In the genomic region with DNA sequence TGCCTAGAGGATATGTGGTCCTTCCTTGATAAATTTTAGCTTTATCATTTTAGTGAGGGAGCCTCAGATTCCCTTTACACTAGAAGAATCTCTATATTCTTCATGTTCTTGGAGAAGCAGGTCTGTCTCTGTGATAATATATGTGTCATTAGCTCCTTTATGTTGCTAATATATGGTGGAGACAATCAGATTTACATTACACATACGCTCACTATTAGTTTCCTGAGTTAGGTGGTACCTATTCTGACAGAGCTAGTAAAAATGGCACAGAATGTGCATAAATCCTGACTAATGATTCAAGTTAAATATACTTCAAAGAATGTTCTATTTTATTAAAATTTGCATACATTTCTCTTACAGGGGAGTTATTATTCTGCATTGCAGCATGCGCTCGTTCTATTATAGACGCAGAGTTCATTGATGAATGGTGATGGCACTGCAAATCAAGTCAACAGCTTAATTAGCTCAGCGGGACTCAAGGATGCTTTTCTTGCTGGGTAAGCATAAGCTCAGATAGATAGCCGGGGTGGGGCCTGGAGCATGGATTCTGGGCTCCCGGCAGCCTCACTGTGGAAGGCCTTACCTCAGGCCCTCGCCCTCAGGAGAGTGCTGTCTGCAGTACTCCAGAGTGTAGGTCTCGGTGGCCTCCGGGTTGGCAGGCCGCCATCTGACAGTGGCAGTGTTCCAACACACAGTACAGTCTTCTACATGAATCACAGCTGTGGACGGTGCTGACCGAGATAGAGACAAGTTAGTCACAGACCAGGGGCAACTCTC, we compare ENCODE assay signal across 8 mouse cellular contexts.
A peak's percentile ranks its signal among the peaks of the same experiment; 100 is the strongest.
DNase-seq lines count a peak whose midpoint lies in the region; ATAC-seq and TF ChIP-seq lines count a peak whose summit lies in the region.

No protein-coding gene starts in this region.

- H3K9ac ChIP-seq in heart, embryonic 11.5 days (ENCODE audit: low read depth, low read length), result no peak overlapping the region
- H3K9ac ChIP-seq in lung, postnatal 0 days (replicated peaks; ENCODE audit: low read depth), result no peak overlapping the region
- H3K9ac ChIP-seq in stomach, embryonic 15.5 days, result no peak overlapping the region

- H3K4me3 ChIP-seq in heart, embryonic 11.5 days (ENCODE audit: low read depth, low read length), result no peak overlapping the region
- no peak overlapping the region for H3K4me3 ChIP-seq in lung, postnatal 0 days (ENCODE audit: low read depth, low read length)
- H3K4me3 ChIP-seq in stomach, embryonic 15.5 days (replicated peaks), result no peak overlapping the region

- no peak overlapping the region for H3K4me2 ChIP-seq in heart, embryonic 11.5 days
- H3K4me2 ChIP-seq in lung, postnatal 0 days (replicated peaks; ENCODE audit: low read depth, low read length), result no peak overlapping the region
- no peak overlapping the region for H3K4me2 ChIP-seq in stomach, embryonic 15.5 days

- intact Hi-C loops in heart, postnatal 25 days (cut with DNase I), result no loop called here

- 77% methylated on average over 13 of the region's 13 CpGs for WGBS in heart, embryonic 11.5 days (ENCODE audit: insufficient replicate concordance)
- WGBS in lung, postnatal 0 days, result 51% methylated on average over 13 of the region's 13 CpGs
- WGBS in stomach, embryonic 15.5 days, result 65% methylated on average over 13 of the region's 13 CpGs

- POLR2A ChIA-PET in Patski (lab: Charles Lee), result no interaction called here

- no peak for TF ChIP-seq EP300 in lung, postnatal 0 days (IDR thresholded peaks at IDR 0.05)

- no peak overlapping the region for H3K27ac ChIP-seq in heart, embryonic 11.5 days (ENCODE audit: low read depth, low read length)
- H3K27ac ChIP-seq in lung, postnatal 0 days (ENCODE audit: low read length), result no peak overlapping the region
- H3K27ac ChIP-seq in stomach, embryonic 15.5 days, result no peak overlapping the region

- H3K9me3 ChIP-seq in heart, embryonic 11.5 days (replicated peaks; ENCODE audit: control insufficient read depth, low read length), result no peaks in the 10 kb centered on the region
- no peaks in the 10 kb centered on the region for H3K9me3 ChIP-seq in lung, postnatal 0 days (ENCODE audit: low read length)
- no peaks in the 10 kb centered on the region for H3K9me3 ChIP-seq in stomach, embryonic 15.5 days

- in situ Hi-C loops in Patski (cut with MboI; ENCODE audit: low pct_unique_long_range_greater_than_20kb), result no loop called here

- peak; percentile 91 for DNase-seq in heart, adult 11 months
- DNase-seq in Patski (ENCODE audit: low read depth, low spot score), result peak; percentile 24
- DNase-seq in heart, postnatal 25 days (ENCODE audit: low spot score), result peak; percentile 10
- DNase-seq in lung, postnatal 0 days (ENCODE audit: low spot score), result peak; percentile 17
- DNase-seq in spleen, adult 18-20 months, result no peak

- H3K27me3 ChIP-seq in heart, embryonic 11.5 days (ENCODE audit: control insufficient read depth, insufficient read depth, low read length), result no peaks in the 10 kb centered on the region
- no peaks in the 10 kb centered on the region for H3K27me3 ChIP-seq in Patski
- no peaks in the 10 kb centered on the region for H3K27me3 ChIP-seq in lung, postnatal 0 days (replicated peaks; ENCODE audit: insufficient read depth, low read length)
- H3K27me3 ChIP-seq in stomach, embryonic 15.5 days (replicated peaks), result no peaks in the 10 kb centered on the region

- TF ChIP-seq CTCF in Patski (IDR thresholded peaks at IDR 0.05), result no peak
- TF ChIP-seq CTCF in lung, postnatal 0 days (IDR thresholded peaks at IDR 0.05), result no peak

- ATAC-seq in heart, embryonic 11.5 days (replicated peaks; ENCODE audit: insufficient number of reproducible peaks, low FRiP score, low TSS enrichment), result no peak
- ATAC-seq in Patski, result no peak
- ATAC-seq in common myeloid progenitor, adult 5-6 weeks (replicated peaks; ENCODE audit: low read depth, poor library complexity, severe bottlenecking), result 0 out of 2 replicates have a peak, but pooled peaks have one; percentile 58
- ATAC-seq in lung, postnatal 0 days, result peak; percentile 59
- peak; percentile 39; the same call in 1 of the 2 replicates for ATAC-seq in stomach, embryonic 15.5 days (ENCODE audit: insufficient read depth, low FRiP score, low read depth)

- H3K4me1 ChIP-seq in heart, embryonic 11.5 days (ENCODE audit: control insufficient read depth, insufficient read depth, low read length), result no peaks in the 10 kb centered on the region; the same call in 1 of the 2 replicates
- no peaks in the 10 kb centered on the region for H3K4me1 ChIP-seq in lung, postnatal 0 days (ENCODE audit: insufficient read depth, low read depth, low read length)
- H3K4me1 ChIP-seq in stomach, embryonic 15.5 days, result no peaks in the 10 kb centered on the region

- H3K36me3 ChIP-seq in heart, embryonic 11.5 days (ENCODE audit: control insufficient read depth, insufficient read depth, low read length), result no peaks in the 10 kb centered on the region
- H3K36me3 ChIP-seq in lung, postnatal 0 days (ENCODE audit: insufficient read depth, low read length), result no peaks in the 10 kb centered on the region
- no peaks in the 10 kb centered on the region for H3K36me3 ChIP-seq in stomach, embryonic 15.5 days

- CTCF ChIA-PET in Patski (lab: Charles Lee), result interaction anchor here (0.9 to 1.0 kb wide), 2 partner anchors 12 to 180 kb away, joined by 3 to 4 read pairs; no protein-coding TSS in a partner anchor

Comparison
In these comparisons a context has a peak if more than half of its experiments do, and no peak if none do; other contexts are left out.
1. DNase-seq: peak in heart, adult 11 months (single experiment), Patski (single experiment), heart, postnatal 25 days (single experiment) and lung, postnatal 0 days (single experiment); none in spleen, adult 18-20 months (0 of 2).
2. ATAC-seq: peak in common myeloid progenitor, adult 5-6 weeks (single experiment), lung, postnatal 0 days (single experiment) and stomach, embryonic 15.5 days (single experiment); none in heart, embryonic 11.5 days (single experiment) and Patski (single experiment).